Mouse (Mus musculus): Measurements from ENCODE around the gene Rnase1. TPM values are rescaled to one million over a fixed set of nuclear protein-coding genes. Genes with fewer than 3 reads are reported as not detected.
"Not testable (repeated sequence)": the region's sequence is repeated elsewhere in the genome, so short reads cannot be mapped to it uniquely, and the experiment has no call there.

The Rnase1 gene
- polyA plus RNA-seq, 1 experiment from 2014 or later: not detected

GRCm38 (mm10) chr14:51113476-51113875 is 33.1 kb downstream of the Rnase1 start:
- ATAC-seq (replicated peaks; ENCODE audit: insufficient number of reproducible peaks, low FRiP score, low TSS enrichment): no peak
- WGBS (ENCODE audit: insufficient replicate concordance): 38% methylated on average over 9 of the region's 9 CpGs
- no peaks in the 10 kb centered on the region for H3K27me3 ChIP-seq (ENCODE audit: control insufficient read depth, insufficient read depth, low read length)
- no peak overlapping the region for H3K9ac ChIP-seq (ENCODE audit: low read depth, low read length)
- no peaks in the 10 kb centered on the region for H3K36me3 ChIP-seq (ENCODE audit: control insufficient read depth, insufficient read depth, low read length)
- H3K9me3 ChIP-seq (replicated peaks; ENCODE audit: control insufficient read depth, low read length): no peaks in the 10 kb centered on the region
- H3K4me2 ChIP-seq: no peak overlapping the region
- no peaks in the 10 kb centered on the region; the same call in 1 of the 2 replicates for H3K4me1 ChIP-seq (ENCODE audit: control insufficient read depth, insufficient read depth, low read length)
- no peak overlapping the region for H3K27ac ChIP-seq (ENCODE audit: low read depth, low read length)
- no peak overlapping the region for H3K4me3 ChIP-seq (ENCODE audit: low read depth, low read length)

- H3K9me3 ChIP-seq (replicated peaks; ENCODE audit: control insufficient read depth, low read length): no peaks in the 10 kb centered on the region
- H3K27me3 ChIP-seq (ENCODE audit: control insufficient read depth, insufficient read depth, low read length): no peaks in the 10 kb centered on the region
- H3K4me1 ChIP-seq (ENCODE audit: control insufficient read depth, insufficient read depth, low read length): no peaks in the 10 kb centered on the region; the same call in 1 of the 2 replicates
- WGBS (ENCODE audit: insufficient replicate concordance): 35% methylated on average over 3 of the region's 3 CpGs
- no peaks in the 10 kb centered on the region for H3K36me3 ChIP-seq (ENCODE audit: control insufficient read depth, insufficient read depth, low read length)
- H3K9ac ChIP-seq (ENCODE audit: low read depth, low read length): no peak overlapping the region
- ATAC-seq (replicated peaks; ENCODE audit: insufficient number of reproducible peaks, low FRiP score, low TSS enrichment): peak; percentile 73
- H3K4me2 ChIP-seq: no peak overlapping the region
- no peak overlapping the region for H3K4me3 ChIP-seq (ENCODE audit: low read depth, low read length)
- 0 out of 2 replicates have a peak overlapping the region, but pooled peaks have one; percentile 29 for H3K27ac ChIP-seq (ENCODE audit: low read depth, low read length)
Observed at GRCm38 (mm10) chr14:51111966-51112365, 34.6 kb downstream of the Rnase1 start.

- Histone ChIP-seq H3K4me1 (ENCODE audit: control insufficient read depth, insufficient read depth, low read length) (no peaks in the 10 kb centered on the region), H3K9me3 (replicated peaks; ENCODE audit: control insufficient read depth, low read length) (no peaks in the 10 kb centered on the region), H3K36me3 (ENCODE audit: control insufficient read depth, insufficient read depth, low read length) (no peaks in the 10 kb centered on the region), H3K4me2 (no peak overlapping the region), H3K27me3 (ENCODE audit: control insufficient read depth, insufficient read depth, low read length) (no peaks in the 10 kb centered on the region), H3K27ac (ENCODE audit: low read depth, low read length) (no peak overlapping the region), H3K4me3 (ENCODE audit: low read depth, low read length) (no peak overlapping the region), H3K9ac (ENCODE audit: low read depth, low read length) (no peak overlapping the region)
- ATAC-seq (replicated peaks; ENCODE audit: insufficient number of reproducible peaks, low FRiP score, low TSS enrichment): no peak
Observed at GRCm38 (mm10) chr14:51106449-51106967, 40.1 kb downstream of the Rnase1 start.

- no peak for ATAC-seq (replicated peaks; ENCODE audit: insufficient number of reproducible peaks, low FRiP score, low TSS enrichment)
- Histone ChIP-seq H3K4me1 (ENCODE audit: control insufficient read depth, insufficient read depth, low read length) (no peaks in the 10 kb centered on the region), H3K9me3 (replicated peaks; ENCODE audit: control insufficient read depth, low read length) (no peaks in the 10 kb centered on the region), H3K4me3 (ENCODE audit: low read depth, low read length) (no peak overlapping the region), H3K4me2 (no peak overlapping the region), H3K36me3 (ENCODE audit: control insufficient read depth, insufficient read depth, low read length) (no peaks in the 10 kb centered on the region), H3K27me3 (ENCODE audit: control insufficient read depth, insufficient read depth, low read length) (no peaks in the 10 kb centered on the region), H3K9ac (ENCODE audit: low read depth, low read length) (no peak overlapping the region), H3K27ac (ENCODE audit: low read depth, low read length) (no peak overlapping the region)
- WGBS (ENCODE audit: insufficient replicate concordance): 88% methylated on average over 2 of the region's 2 CpGs
Observed at GRCm38 (mm10) chr14:51104366-51104765, 42.2 kb downstream of the Rnase1 start.

GRCm38 (mm10) chr14:51103217-51103616 is 43.4 kb downstream of the Rnase1 start:
- no peak overlapping the region for H3K9ac ChIP-seq (ENCODE audit: low read depth, low read length)
- ATAC-seq (replicated peaks; ENCODE audit: insufficient number of reproducible peaks, low FRiP score, low TSS enrichment): no peak
- H3K4me3 ChIP-seq (ENCODE audit: low read depth, low read length): no peak overlapping the region
- H3K4me1 ChIP-seq (ENCODE audit: control insufficient read depth, insufficient read depth, low read length): no peaks in the 10 kb centered on the region
- no peaks in the 10 kb centered on the region for H3K27me3 ChIP-seq (ENCODE audit: control insufficient read depth, insufficient read depth, low read length)
- no peak overlapping the region for H3K4me2 ChIP-seq
- H3K27ac ChIP-seq (ENCODE audit: low read depth, low read length): no peak overlapping the region
- 51% methylated on average over 3 of the region's 3 CpGs for WGBS (ENCODE audit: insufficient replicate concordance)
- H3K9me3 ChIP-seq (replicated peaks; ENCODE audit: control insufficient read depth, low read length): no peaks in the 10 kb centered on the region
- H3K36me3 ChIP-seq (ENCODE audit: control insufficient read depth, insufficient read depth, low read length): no peaks in the 10 kb centered on the region

GRCm38 (mm10) chr14:51101284-51101683 is 45.3 kb downstream of the Rnase1 start:
- 73% methylated on average over 9 of the region's 9 CpGs for WGBS (ENCODE audit: insufficient replicate concordance)
- Histone ChIP-seq H3K9ac (ENCODE audit: low read depth, low read length) (no peak overlapping the region), H3K4me3 (ENCODE audit: low read depth, low read length) (no peak overlapping the region), H3K9me3 (replicated peaks; ENCODE audit: control insufficient read depth, low read length) (no peaks in the 10 kb centered on the region), H3K27me3 (ENCODE audit: control insufficient read depth, insufficient read depth, low read length) (no peaks in the 10 kb centered on the region), H3K4me1 (ENCODE audit: control insufficient read depth, insufficient read depth, low read length) (no peaks in the 10 kb centered on the region), H3K4me2 (no peak overlapping the region), H3K36me3 (ENCODE audit: control insufficient read depth, insufficient read depth, low read length) (no peaks in the 10 kb centered on the region), H3K27ac (ENCODE audit: low read depth, low read length) (no peak overlapping the region)
- ATAC-seq (replicated peaks; ENCODE audit: insufficient number of reproducible peaks, low FRiP score, low TSS enrichment): no peak

GRCm38 (mm10) chr14:51098921-51099320 is 47.7 kb downstream of the Rnase1 start:
- no peak for ATAC-seq (replicated peaks; ENCODE audit: insufficient number of reproducible peaks, low FRiP score, low TSS enrichment)
- 94% methylated on average over 11 of the region's 11 CpGs for WGBS (ENCODE audit: insufficient replicate concordance)

GRCm38 (mm10) chr14:51098300-51098699 is 48.3 kb downstream of the Rnase1 start:
- H3K4me3 ChIP-seq (ENCODE audit: low read depth, low read length); H3K27ac ChIP-seq (ENCODE audit: low read depth, low read length); H3K9me3 ChIP-seq (replicated peaks; ENCODE audit: control insufficient read depth, low read length); H3K4me1 ChIP-seq (ENCODE audit: control insufficient read depth, insufficient read depth, low read length); H3K36me3 ChIP-seq (ENCODE audit: control insufficient read depth, insufficient read depth, low read length); ATAC-seq (replicated peaks; ENCODE audit: insufficient number of reproducible peaks, low FRiP score, low TSS enrichment); H3K9ac ChIP-seq (ENCODE audit: low read depth, low read length); H3K4me2 ChIP-seq; H3K27me3 ChIP-seq (ENCODE audit: control insufficient read depth, insufficient read depth, low read length): not testable (repeated sequence)
- 33% methylated on average over 1 of the region's 1 CpGs for WGBS (ENCODE audit: insufficient replicate concordance)

More at GRCm38 (mm10) chr14:51098921-51099320, 47.7 kb downstream of the Rnase1 start:
- Histone ChIP-seq H3K4me3 (ENCODE audit: low read depth, low read length) (no peak overlapping the region), H3K9me3 (replicated peaks; ENCODE audit: control insufficient read depth, low read length) (no peaks in the 10 kb centered on the region), H3K9ac (ENCODE audit: low read depth, low read length) (no peak overlapping the region), H3K36me3 (ENCODE audit: control insufficient read depth, insufficient read depth, low read length) (no peaks in the 10 kb centered on the region), H3K4me2 (no peak overlapping the region), H3K27me3 (ENCODE audit: control insufficient read depth, insufficient read depth, low read length) (no peaks in the 10 kb centered on the region), H3K27ac (ENCODE audit: low read depth, low read length) (no peak overlapping the region), H3K4me1 (ENCODE audit: control insufficient read depth, insufficient read depth, low read length) (no peaks in the 10 kb centered on the region)

GRCm38 (mm10) chr14:51095736-51096524 is 50.7 kb downstream of the Rnase1 start:
- 59% methylated on average over 9 of the region's 9 CpGs for WGBS (ENCODE audit: insufficient replicate concordance)
- no peak overlapping the region for H3K4me2 ChIP-seq

More at GRCm38 (mm10) chr14:51095736-51096524, 50.7 kb downstream of the Rnase1 start:
- Histone ChIP-seq H3K4me1 (ENCODE audit: control insufficient read depth, insufficient read depth, low read length) (no peaks in the 10 kb centered on the region), H3K27me3 (ENCODE audit: control insufficient read depth, insufficient read depth, low read length) (no peaks in the 10 kb centered on the region), H3K36me3 (ENCODE audit: control insufficient read depth, insufficient read depth, low read length) (no peaks in the 10 kb centered on the region), H3K27ac (ENCODE audit: low read depth, low read length) (no peak overlapping the region), H3K9ac (ENCODE audit: low read depth, low read length) (no peak overlapping the region), H3K9me3 (replicated peaks; ENCODE audit: control insufficient read depth, low read length) (no peaks in the 10 kb centered on the region), H3K4me3 (ENCODE audit: low read depth, low read length) (no peak overlapping the region)
- no peak for ATAC-seq (replicated peaks; ENCODE audit: insufficient number of reproducible peaks, low FRiP score, low TSS enrichment)

Data from heart, embryonic 11.5 days (tissue).